Mouse (Mus musculus) ES-Bruce4 (cell line): Measurements from ENCODE around the gene 4930467E23Rik.
"Not testable (repeated sequence)": the region's sequence is repeated elsewhere in the genome, so short reads cannot be mapped to it uniquely, and the experiment has no call there.

Source experiments
- CTCF ChIP-seq: IDR thresholded peaks from one replicate; pipeline ENCODE4 v1.8.1; 2011; ENCODE audit warnings: low read depth, low read length
- EP300 ChIP-seq: IDR thresholded peaks from 2 replicates; pipeline ENCODE4 v1.6.1; 2011; ENCODE audit warnings: low read depth, low read length; ENCODE audit not compliant: insufficient read depth
- POLR2A ChIP-seq: IDR thresholded peaks from one replicate; pipeline ENCODE4 v1.8.1; 2011; ENCODE audit warnings: low read length; ENCODE audit not compliant: insufficient read depth

- not testable (repeated sequence) for TF ChIP-seq POLR2A, EP300, CTCF
These were observed 43.9 kb upstream of the 4930467E23Rik start for GRCm38 (mm10) chr8:19685476-19685875.
